Mouse (Mus musculus) ES-Bruce4 (cell line): ENCODE data around the gene Bmp4. TPM values are rescaled to one million over a fixed set of nuclear protein-coding genes. Genes with fewer than 3 reads are reported as not detected.
A peak's percentile ranks its signal among the peaks of the same experiment; 100 is the strongest.

Experiments used
- H3K27ac ChIP-seq: 2 replicates; pipeline ENCODE4 v1.5.1; 2012; ENCODE audit warnings: low read length, inconsistent platforms; ENCODE audit not compliant: insufficient read depth
- H3K27me3 ChIP-seq: 2 replicates; pipeline ENCODE4 v1.6.1; 2012; ENCODE audit warnings: mild to moderate bottlenecking, low read length, inconsistent platforms; ENCODE audit not compliant: control insufficient read depth, poor library complexity, insufficient read depth, severe bottlenecking
- H3K36me3 ChIP-seq: 2 replicates; pipeline ENCODE4 v1.6.1; 2012; ENCODE audit warnings: inconsistent platforms, mild to moderate bottlenecking, low read length, moderate library complexity; ENCODE audit not compliant: control insufficient read depth, poor library complexity, insufficient read depth, severe bottlenecking
- H3K4me1 ChIP-seq: one replicate; pipeline ENCODE4 v1.8.1; 2011; ENCODE audit warnings: low read length; ENCODE audit not compliant: control insufficient read depth, insufficient read depth
- H3K4me3 ChIP-seq: 2 replicates; pipeline ENCODE4 v1.5.1; 2011; ENCODE audit warnings: low read depth, mild to moderate bottlenecking, low read length
- H3K9ac ChIP-seq: 2 replicates; pipeline ENCODE4 v1.6.1; 2012; ENCODE audit warnings: low read depth, mild to moderate bottlenecking, inconsistent platforms; ENCODE audit not compliant: poor library complexity, severe bottlenecking
- H3K9me3 ChIP-seq: replicated peaks from 2 replicates; pipeline ENCODE4 v1.6.1; 2012; ENCODE audit warnings: mild to moderate bottlenecking, low read length, inconsistent platforms; ENCODE audit not compliant: control insufficient read depth, poor library complexity, insufficient read depth, severe bottlenecking
- CTCF ChIP-seq: IDR thresholded peaks from one replicate; pipeline ENCODE4 v1.8.1; 2011; ENCODE audit warnings: low read depth, low read length
- EP300 ChIP-seq: IDR thresholded peaks from 2 replicates; pipeline ENCODE4 v1.6.1; 2011; ENCODE audit warnings: low read depth, low read length; ENCODE audit not compliant: insufficient read depth
- POLR2A ChIP-seq: IDR thresholded peaks from one replicate; pipeline ENCODE4 v1.8.1; 2011; ENCODE audit warnings: low read length; ENCODE audit not compliant: insufficient read depth
- polyA plus RNA-seq: library from polyadenylated mRNA; stranded (reverse); fragments of >200 nt; gene quantifications from 2 replicates; pipeline ENCODE4 v1.2.4, GENCODE M21; 2011; ENCODE audit warnings: low read depth; ENCODE audit not compliant: missing spikeins, insufficient read depth, insufficient read length

Gene Bmp4
- polyA plus RNA-seq, 1 experiment: 22.0 TPM

DNA sequence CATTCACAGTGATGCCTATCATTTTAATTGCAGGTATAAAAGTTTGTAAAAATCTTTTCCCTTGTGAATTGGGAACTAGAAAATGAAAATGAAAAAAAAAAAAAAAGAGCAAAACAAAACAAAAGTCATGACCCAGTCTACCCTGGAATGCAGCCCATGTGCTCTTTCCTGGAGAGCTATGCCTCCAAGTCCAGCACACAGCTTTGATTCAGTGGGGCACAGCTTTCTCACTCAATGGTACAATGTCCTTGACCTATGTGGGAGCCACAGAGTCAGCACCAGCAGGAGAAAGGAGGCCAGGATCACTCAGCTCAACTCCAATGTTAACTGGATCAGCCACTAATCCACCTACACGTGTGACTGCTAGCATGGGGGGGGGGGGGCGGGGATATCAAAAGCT, 9.5 kb upstream of the Bmp4 start:
- H3K9me3 ChIP-seq: no peaks in the 10 kb centered on the region
- TF ChIP-seq POLR2A: no peak
- no peak for TF ChIP-seq CTCF
- TF ChIP-seq EP300: no peak
- H3K36me3 ChIP-seq: no peaks in the 10 kb centered on the region
- no peak overlapping the region for H3K27ac ChIP-seq
- no peak overlapping the region for H3K9ac ChIP-seq
- no peak overlapping the region for H3K4me3 ChIP-seq
- H3K27me3 ChIP-seq: no peaks in the 10 kb centered on the region
- H3K4me1 ChIP-seq: peaks cover 2% of the 10 kb centered on the region

GRCm38 (mm10) chr14:46398091-46398695, 7.7 kb upstream of the Bmp4 start:
- H3K9ac ChIP-seq: peak overlapping the region; percentile 31; the same call in 1 of the 2 replicates
- TF ChIP-seq CTCF (no peak), EP300 (no peak), POLR2A (no peak)
- H3K27ac ChIP-seq: no peak overlapping the region
- peak overlapping the region; percentile 57 for H3K4me3 ChIP-seq
- no peaks in the 10 kb centered on the region for H3K27me3 ChIP-seq
- H3K4me1 ChIP-seq: peaks cover 2% of the 10 kb centered on the region
- H3K9me3 ChIP-seq: no peaks in the 10 kb centered on the region
- no peaks in the 10 kb centered on the region for H3K36me3 ChIP-seq

DNA sequence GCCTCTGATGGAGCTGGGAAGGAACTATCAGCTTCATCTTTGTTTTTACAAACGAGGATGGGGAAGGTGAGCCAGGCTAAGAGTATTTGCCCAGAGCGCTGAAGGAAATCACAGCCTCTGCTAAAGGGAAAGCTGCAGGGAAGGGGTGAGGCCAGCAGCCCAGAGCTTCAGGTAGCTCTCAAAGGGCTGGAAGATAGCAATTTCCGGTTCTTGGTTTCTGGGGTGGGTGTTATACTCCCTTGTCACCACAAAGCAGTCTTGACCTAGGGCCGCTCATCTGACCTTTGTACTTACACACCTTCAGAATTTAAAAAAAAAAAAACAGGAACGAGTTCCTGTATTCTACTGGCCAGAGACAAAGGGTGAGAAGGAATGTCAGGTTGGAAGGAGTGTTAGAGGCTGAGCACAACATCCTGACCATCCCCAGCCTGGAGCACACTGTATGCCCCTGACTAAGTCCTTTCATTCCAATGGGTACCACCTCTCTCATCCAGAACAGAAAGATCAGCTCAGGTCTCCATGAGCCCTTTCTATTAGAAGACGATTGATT, 1.2 kb upstream of the Bmp4 start:
- 0 out of 2 replicates have a peak, but pooled peaks cover 4% of the 10 kb centered on the region for H3K27me3 ChIP-seq
- peak overlapping the region; percentile 84 for H3K27ac ChIP-seq
- no peak overlapping the region for H3K4me3 ChIP-seq

GRCm38 (mm10) chr14:46389438-46390248, 826 bp downstream of the Bmp4 start:
- no peak for TF ChIP-seq EP300
- H3K9me3 ChIP-seq: no peaks in the 10 kb centered on the region
- H3K36me3 ChIP-seq: no peaks in the 10 kb centered on the region
- peak overlapping the region; percentile 4 for H3K27ac ChIP-seq
- H3K4me3 ChIP-seq: peak overlapping the region; percentile 85
- H3K9ac ChIP-seq: peak overlapping the region; percentile 65
- H3K4me1 ChIP-seq: peaks cover 2% of the 10 kb centered on the region
- 0 out of 2 replicates have a peak, but pooled peaks cover 4% of the 10 kb centered on the region for H3K27me3 ChIP-seq

More for the DNA sequence above, 1.2 kb upstream of the Bmp4 start:
- Histone ChIP-seq H3K36me3 (no peaks in the 10 kb centered on the region), H3K4me1 (peaks cover 2% of the 10 kb centered on the region), H3K9me3 (no peaks in the 10 kb centered on the region), H3K9ac (peak overlapping the region; percentile 65)
- no peak for TF ChIP-seq POLR2A
- no peak for TF ChIP-seq CTCF
- peak; percentile 59; the same call in 1 of the 2 replicates for TF ChIP-seq EP300

- peak overlapping the region; percentile 70 for H3K4me3 ChIP-seq
- no peak for TF ChIP-seq EP300
- TF ChIP-seq POLR2A: no peak
- TF ChIP-seq CTCF: no peak
- 0 out of 2 replicates have a peak, but pooled peaks cover 4% of the 10 kb centered on the region for H3K27me3 ChIP-seq
- peaks cover 8% of the 10 kb centered on the region; the same call in 1 of the 2 replicates for H3K36me3 ChIP-seq
- H3K9me3 ChIP-seq: no peaks in the 10 kb centered on the region
- H3K4me1 ChIP-seq: peaks cover 2% of the 10 kb centered on the region
- no peak overlapping the region for H3K27ac ChIP-seq
- H3K9ac ChIP-seq: peak overlapping the region; percentile 65
Observed at GRCm38 (mm10) chr14:46388636-46389035, 1.8 kb downstream of the Bmp4 start.
